Mouse (Mus musculus) regulatory T cell (primary cell): ENCODE results near the gene Gm10720.
"Not testable (repeated sequence)": the region's sequence is repeated elsewhere in the genome, so short reads cannot be mapped to it uniquely, and the experiment has no call there.

Experiments
- in situ Hi-C: fragments of 300-600 bp; cut with MboI, MseI; formaldehyde crosslinking; loops from one replicate; pipeline ENCODE4 v1.15.1; 2025; ENCODE audit warnings: high pct_unique_total_duplicates

Gene Gm10720

DNA sequence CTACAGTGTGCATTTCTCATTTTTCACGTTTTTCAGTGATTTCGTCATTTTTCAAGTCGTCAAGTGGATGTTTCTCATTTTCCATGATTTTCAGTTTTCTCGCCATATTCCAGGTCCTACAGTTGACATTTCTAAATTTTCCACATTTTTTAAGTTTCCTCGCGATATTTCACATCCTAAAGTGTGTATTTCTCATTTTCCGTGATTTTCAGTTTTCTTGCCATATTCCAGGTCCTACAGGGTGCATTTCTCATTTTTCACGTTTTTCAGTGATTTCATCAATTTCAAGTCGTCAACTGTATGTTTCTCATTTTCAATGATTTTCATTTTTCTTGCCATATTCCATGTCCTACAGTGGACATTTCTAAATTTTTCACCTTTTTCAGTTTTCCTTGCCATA is at the start of gene Gm10720:
Gene Gm10720, plus strand, starts transcription at position 301 of the 400 bp plus-strand sequence.
- in situ Hi-C loops: not testable (repeated sequence)

DNA sequence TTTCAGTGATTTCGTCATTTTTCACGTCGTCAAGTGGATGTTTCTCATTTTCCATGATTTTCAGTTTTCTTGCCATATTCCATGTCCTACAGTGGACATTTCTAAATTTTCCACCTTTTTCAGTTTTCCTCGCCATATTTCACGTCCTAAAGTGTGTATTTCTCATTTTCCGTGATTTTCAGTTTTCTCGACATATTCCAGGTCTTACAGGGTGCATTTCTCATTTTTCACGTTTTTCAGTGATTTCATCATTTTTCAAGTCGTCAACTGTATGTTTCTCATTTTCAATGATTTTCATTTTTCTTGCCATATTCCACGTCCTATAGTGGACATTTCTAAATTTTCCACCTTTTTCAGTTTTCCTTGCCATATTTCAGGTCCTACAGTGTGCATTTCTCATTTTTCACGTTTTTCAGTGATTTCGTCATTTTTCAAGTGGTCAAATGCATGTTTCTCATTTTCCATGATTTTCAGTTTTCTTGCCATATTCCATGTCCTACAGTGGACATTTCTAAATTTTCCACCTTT is 14.9 kb upstream of the Gm10720 start, which contains the start of gene Gm10722:
Gene Gm10722, plus strand, starts transcription at position 478 of the 528 bp plus-strand sequence.
- in situ Hi-C loops: not testable (repeated sequence)

- in situ Hi-C loops: not testable (repeated sequence)
Observed at GRCm38 (mm10) chr9:3001006-3001405, 14.4 kb upstream of the Gm10720 start.

DNA sequence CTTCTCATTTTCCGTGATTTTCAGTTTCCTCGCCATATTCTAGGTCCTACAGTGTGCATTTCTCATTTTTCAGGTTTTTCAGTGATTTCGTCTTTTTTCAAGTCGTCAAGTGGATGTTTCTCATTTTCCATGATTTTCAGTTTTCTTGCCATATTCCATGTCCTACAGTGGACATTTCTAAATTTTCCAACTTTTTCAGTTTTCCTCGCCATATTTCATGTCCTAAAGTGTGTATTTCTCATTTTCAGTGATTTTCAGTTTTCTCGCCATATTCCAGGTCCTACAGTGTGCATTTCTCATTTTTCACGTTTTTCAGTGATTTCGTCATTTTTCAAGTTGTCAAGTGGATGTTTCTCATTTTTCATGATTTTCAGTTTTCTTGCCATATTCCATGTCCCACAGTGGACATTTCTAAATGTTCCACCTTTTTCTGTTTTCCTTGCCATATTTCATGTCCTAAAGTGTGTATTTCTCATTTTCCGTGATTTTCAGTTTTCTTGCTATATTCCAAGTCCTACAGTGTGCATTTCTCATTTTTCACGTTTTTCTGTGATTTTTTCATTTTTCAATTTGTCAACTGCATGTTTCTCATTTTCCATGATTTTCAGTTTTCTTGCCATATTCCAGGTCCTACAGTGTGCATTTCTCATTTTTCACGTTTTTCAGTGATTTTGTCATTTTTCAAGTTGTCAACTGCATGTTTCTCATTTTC is 13.3 kb upstream of the Gm10720 start:
- in situ Hi-C loops: not testable (repeated sequence)

GRCm38 (mm10) chr9:3002794-3003396 is 12.6 kb upstream of the Gm10720 start, which contains the start of gene Gm11168:
Gene Gm11168 (plus strand): TSS chr9:3003346.
- in situ Hi-C loops: not testable (repeated sequence)

- in situ Hi-C loops: not testable (repeated sequence)
Observed at GRCm38 (mm10) chr9:3006179-3006578, 9.3 kb upstream of the Gm10720 start.

DNA sequence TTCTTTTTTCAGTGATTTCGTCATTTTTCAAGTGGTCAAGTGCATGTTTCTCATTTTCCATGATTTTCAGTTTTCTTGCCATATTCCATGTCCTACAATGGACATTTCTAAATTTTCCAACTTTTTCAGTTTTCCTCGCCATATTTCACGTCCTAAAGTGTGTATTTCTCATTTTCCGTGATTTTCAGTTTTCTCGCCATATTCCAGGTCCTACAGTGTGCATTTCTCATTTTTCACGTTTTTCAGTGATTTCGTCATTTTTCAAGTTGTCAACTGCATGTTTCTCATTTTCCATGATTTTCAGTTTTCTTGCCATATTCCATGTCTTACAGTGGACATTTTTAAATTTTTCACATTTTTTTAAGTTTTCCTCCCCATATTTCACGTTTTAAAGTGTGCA is 8.8 kb upstream of the Gm10720 start:
- in situ Hi-C loops: not testable (repeated sequence)

- in situ Hi-C loops: not testable (repeated sequence)
Observed at GRCm38 (mm10) chr9:3007272-3007671, 8.2 kb upstream of the Gm10720 start.

GRCm38 (mm10) chr9:3009331-3009730 is 6.1 kb upstream of the Gm10720 start:
- in situ Hi-C loops: not testable (repeated sequence)

DNA sequence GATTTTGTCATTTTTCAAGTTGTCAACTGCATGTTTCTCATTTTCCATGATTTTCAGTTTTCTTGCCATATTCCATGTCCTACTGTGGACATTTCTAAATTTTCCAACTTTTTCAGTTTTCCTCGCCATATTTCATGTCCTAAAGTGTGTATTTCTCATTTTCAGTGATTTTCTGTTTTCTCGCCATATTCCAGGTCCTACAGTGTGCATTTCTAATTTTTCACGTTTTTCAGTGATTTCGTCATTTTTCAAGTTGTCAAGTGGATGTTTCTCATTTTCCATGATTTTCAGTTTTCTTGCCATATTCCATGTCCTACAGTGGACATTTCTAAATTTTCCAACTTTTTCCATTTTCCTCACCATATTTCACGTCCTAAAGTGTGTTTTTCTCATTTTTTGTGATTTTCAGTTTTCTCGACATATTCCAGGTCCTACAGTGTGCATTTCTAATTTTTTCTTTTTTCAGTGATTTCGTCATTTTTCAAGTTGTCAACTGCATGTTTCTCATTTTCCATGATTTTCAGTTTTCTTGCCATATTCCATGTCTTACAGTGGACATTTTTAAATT is 3.3 kb upstream of the Gm10720 start:
- in situ Hi-C loops: not testable (repeated sequence)

DNA sequence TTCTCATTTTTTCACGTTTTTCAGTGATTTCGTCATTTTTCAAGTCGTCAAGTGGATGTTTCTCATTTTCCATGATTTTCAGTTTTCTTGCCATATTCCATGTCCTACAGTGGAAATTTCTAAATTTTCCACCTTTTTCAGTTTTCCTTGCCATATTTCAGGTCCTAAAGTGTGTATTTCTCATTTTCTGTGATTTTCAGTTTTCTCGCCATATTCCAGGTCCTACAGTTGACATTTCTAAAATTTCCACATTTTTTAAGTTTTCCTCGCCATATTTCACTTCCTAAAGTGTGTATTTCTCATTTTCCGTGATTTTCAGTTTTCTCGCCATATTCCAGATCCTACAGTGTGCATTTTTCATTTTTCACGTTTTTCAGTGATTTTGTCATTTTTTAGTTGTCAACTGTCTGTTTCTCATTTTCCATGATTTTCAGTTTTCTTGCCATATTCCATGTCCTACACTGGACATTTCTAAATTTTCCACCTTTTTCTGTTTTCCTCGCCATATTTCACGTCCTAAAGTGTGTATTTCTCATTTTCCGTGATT is 2.6 kb upstream of the Gm10720 start, which contains the start of gene Gm10721:
Gene Gm10721, plus strand, starts transcription at position 408 of the 547 bp plus-strand sequence.
- in situ Hi-C loops: not testable (repeated sequence)

DNA sequence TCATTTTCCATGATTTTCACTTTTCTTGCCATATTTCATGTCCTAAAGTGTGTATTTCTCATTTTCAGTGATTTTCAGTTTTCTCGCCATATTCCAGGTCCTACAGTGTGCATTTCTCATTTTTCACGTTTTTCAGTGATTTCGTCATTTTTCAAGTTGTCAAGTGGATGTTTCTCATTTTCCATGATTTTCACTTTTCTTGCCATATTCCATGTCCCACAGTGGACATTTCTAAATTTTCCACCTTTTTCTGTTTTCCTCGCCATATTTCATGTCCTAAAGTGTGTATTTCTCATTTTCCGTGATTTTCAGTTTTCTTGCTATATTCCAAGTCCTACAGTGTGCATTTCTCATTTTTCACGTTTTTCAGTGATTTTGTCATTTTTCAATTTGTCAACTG is 442 bp downstream of the Gm10720 start:
- in situ Hi-C loops: not testable (repeated sequence)

DNA sequence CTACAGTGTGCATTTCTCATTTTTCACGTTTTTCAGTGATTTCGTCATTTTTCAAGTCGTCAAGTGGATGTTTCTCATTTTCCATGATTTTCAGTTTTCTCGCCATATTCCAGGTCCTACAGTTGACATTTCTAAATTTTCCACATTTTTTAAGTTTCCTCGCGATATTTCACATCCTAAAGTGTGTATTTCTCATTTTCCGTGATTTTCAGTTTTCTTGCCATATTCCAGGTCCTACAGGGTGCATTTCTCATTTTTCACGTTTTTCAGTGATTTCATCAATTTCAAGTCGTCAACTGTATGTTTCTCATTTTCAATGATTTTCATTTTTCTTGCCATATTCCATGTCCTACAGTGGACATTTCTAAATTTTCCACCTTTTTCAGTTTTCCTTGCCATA is 1.7 kb downstream of the Gm10720 start, which contains the start of gene Gm10719:
Gene Gm10719, plus strand, starts transcription at position 301 of the 400 bp plus-strand sequence.
- in situ Hi-C loops: not testable (repeated sequence)

- in situ Hi-C loops: not testable (repeated sequence)
Observed at GRCm38 (mm10) chr9:3018944-3019343, 3.5 kb downstream of the Gm10720 start.

GRCm38 (mm10) chr9:3019835-3020727 is 4.6 kb downstream of the Gm10720 start:
- in situ Hi-C loops: not testable (repeated sequence)

DNA sequence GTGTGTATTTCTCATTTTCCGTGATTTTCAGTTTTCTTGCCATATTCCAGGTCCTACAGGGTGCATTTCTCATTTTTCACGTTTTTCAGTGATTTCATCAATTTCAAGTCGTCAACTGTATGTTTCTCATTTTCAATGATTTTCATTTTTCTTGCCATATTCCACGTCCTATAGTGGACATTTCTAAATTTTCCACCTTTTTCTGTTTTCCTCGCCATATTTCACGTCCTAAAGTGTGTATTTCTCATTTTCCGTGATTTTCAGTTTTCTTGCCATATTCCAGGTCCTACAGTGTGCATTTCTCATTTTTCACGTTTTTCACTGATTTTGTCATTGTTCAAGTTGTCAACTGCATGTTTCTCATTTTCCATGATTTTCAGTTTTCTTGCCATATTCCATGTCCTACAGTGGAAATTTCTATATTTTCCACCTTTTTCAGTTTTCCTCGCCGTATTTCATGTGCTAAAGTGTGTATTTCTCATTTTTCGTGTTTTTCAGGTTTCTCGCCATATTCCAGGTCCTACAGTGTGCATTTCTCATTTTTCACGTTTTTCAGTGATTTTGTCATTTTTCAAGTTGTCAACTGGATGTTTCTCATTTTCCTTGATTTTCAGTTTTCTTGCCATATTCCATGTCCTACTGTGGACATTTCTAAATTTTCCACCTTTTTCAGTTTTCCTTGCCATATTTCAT is 7.0 kb downstream of the Gm10720 start:
- in situ Hi-C loops: not testable (repeated sequence)

- in situ Hi-C loops: not testable (repeated sequence)
Observed at GRCm38 (mm10) chr9:3023312-3023984, 8.0 kb downstream of the Gm10720 start, which contains the start of gene Gm10718. Gene Gm10718 (plus strand): TSS chr9:3023547.

DNA sequence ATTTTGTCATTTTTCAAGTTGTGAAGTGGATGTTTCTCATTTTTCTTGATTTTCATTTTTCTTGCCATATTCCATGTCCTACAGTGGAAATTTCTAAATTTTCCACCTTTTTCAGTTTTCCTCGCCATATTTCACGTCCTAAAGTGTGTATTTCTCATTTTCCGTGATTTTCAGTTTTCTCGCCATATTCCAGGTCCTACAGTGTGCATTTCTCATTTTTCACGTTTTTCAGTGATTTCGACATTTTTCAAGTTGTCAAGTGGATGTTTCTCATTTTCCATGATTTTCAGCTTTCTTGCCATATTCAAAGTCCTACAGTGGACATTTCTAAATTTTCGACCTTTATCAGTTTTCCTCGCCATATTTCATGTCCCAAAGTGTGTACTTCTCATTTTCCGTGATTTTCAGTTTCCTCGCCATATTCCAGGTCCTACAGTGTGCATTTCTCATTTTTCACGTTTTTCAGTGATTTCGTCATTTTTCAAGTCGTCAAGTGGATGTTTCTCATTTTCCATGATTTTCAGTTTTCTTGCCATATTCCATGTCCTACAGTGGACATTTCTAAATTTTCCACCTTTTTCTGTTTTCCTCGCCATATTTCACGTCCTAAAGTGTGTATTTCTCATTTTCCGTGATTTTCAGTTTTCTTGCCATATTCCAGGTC is 8.7 kb downstream of the Gm10720 start:
- in situ Hi-C loops: not testable (repeated sequence)

GRCm38 (mm10) chr9:3024912-3025467 is 9.5 kb downstream of the Gm10720 start, which contains the start of gene Gm10717:
Gene Gm10717 (plus strand): TSS chr9:3025417.
- in situ Hi-C loops: loop anchor here (5.0 kb wide), 1 partner anchor 87 kb away; no protein-coding TSS in a partner anchor
